Mouse (Mus musculus) ES-Bruce4 (cell line): ENCODE results near the gene Klc1.

Experiments
- CTCF ChIP-seq: IDR thresholded peaks from one replicate; pipeline ENCODE4 v1.8.1; 2011; ENCODE audit warnings: low read depth, low read length
- POLR2A ChIP-seq: IDR thresholded peaks from one replicate; pipeline ENCODE4 v1.8.1; 2011; ENCODE audit warnings: low read length; ENCODE audit not compliant: insufficient read depth

DNA sequence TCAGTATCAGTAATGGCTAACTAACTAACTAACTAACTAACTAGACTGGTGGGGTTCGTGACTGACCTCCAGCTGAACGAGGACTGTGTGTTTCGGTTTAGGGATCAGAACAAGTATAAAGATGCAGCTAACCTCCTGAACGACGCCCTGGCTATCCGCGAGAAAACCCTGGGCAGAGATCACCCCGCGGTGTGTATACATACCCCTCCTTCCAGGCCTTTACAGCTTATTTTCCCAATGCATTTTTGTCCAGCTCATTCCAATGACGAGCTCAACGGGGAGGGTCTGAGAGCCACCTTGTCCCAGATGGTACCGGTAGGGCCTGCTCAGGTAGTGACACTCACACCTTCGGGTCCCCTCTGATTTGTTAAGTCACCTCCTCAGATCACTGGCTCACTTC is 19.3 kb downstream of the Klc1 start:
- TF ChIP-seq CTCF (no peak), POLR2A (no peak)
